Comparison of ENCODE assay signal across 8 mouse cellular contexts in genomic region chr6:126563898-126564297, GRCm38 (mm10). TPM values are rescaled to one million over a fixed set of nuclear protein-coding genes. Genes with fewer than 3 reads are reported as not detected.
DNase-seq lines count a peak whose midpoint lies in the region; TF ChIP-seq lines count a peak whose summit lies in the region.

No protein-coding gene starts in this region.

- 18% methylated on average over 7 of the region's 7 CpGs for WGBS in liver, adult 2 months

- peak; percentile 94 for DNase-seq in 3T3-L1 (ENCODE audit: low read depth, low spot score)
- peak; percentile 82 for DNase-seq in adrenal gland, adult 2 months
- DNase-seq in embryo, embryonic 11.5 days (ENCODE audit: low read depth, low spot score), result peak; percentile 76
- DNase-seq in heart, adult 8-10 months (ENCODE audit: low spot score), result peak; percentile 62
- peak; percentile 88 for DNase-seq in kidney, postnatal 10 days
- DNase-seq in liver, adult 2 months (ENCODE audit: extremely low read depth, low read depth, low spot score), result peak; percentile 43
- peak; percentile 25 for DNase-seq in ovary, adult 18-20 months (ENCODE audit: low spot score)
- peak; percentile 42 to 55 for DNase-seq in thymus, postnatal 36 days

- no peaks in the 10 kb centered on the region; the same call in 1 of the 2 replicates for H3K4me1 ChIP-seq in liver, adult 2 months (ENCODE audit: control insufficient read depth, insufficient read depth, low read length)

- no peaks in the 10 kb centered on the region for H3K79me2 ChIP-seq in liver, adult 2 months (ENCODE audit: control insufficient read depth, insufficient read depth, low read length)

- no peak overlapping the region for H3K27ac ChIP-seq in liver, adult 2 months (replicated peaks; ENCODE audit: insufficient read depth, low read depth, low read length)

- no peak for TF ChIP-seq POLR2A in liver, adult 2 months (IDR thresholded peaks at IDR 0.05; ENCODE audit: extremely low read depth, insufficient read depth, low read length)

- no peak overlapping the region for H3K9ac ChIP-seq in liver, adult 2 months (ENCODE audit: low read depth, low read length)

- no peaks in the 10 kb centered on the region for H3K27me3 ChIP-seq in liver, adult 2 months (ENCODE audit: control insufficient read depth, insufficient read depth, low read length)

- no peak overlapping the region for H3K4me3 ChIP-seq in liver, adult 2 months (ENCODE audit: insufficient read depth, low read depth, low read length)

- no peaks in the 10 kb centered on the region for H3K36me3 ChIP-seq in liver, adult 2 months (ENCODE audit: control insufficient read depth, insufficient read depth, low read length)

- TF ChIP-seq CTCF in liver, adult 2 months (IDR thresholded peaks at IDR 0.05; ENCODE audit: low read depth, low read length), result peak; percentile 97

RNA-seq across cellular contexts. Expression of gene Kcna5, which starts 28.7 kb away (rescaled TPM):
- total RNA-seq in adrenal gland, adult 2 months (2021), result 1 to 10 TPM; 2.9 to 3.0 TPM
- polyA plus RNA-seq in adrenal gland, adult 2 months (2012; rRNA removed), result 3.5 and 3.8 TPM in 2 replicates
- 10 to 100 TPM in 3 of 4 experiments, 1 to 10 TPM in 1; 7.6 to 15.1 (median 13.2) TPM for total RNA-seq in heart, adult 8-10 months (2022)
- under 0.01 TPM in 1 of 2 replicates, not detected in the other for total RNA-seq in liver, adult 2 months (2014; rRNA removed)
- not detected in 2 replicates for polyA plus RNA-seq in liver, adult 2 months (2012; rRNA removed)

Comparison
In these comparisons a context has a peak if more than half of its experiments do, and no peak if none do; other contexts are left out.
1. DNase-seq: peak in every context shown above with its lines; median percentile 94 in 3T3-L1; 88 in kidney, postnatal 10 days; 82 in adrenal gland, adult 2 months; 76 in embryo, embryonic 11.5 days; 62 in heart, adult 8-10 months; 48 in thymus, postnatal 36 days; 43 in liver, adult 2 months; 25 in ovary, adult 18-20 months.